Mouse (Mus musculus) olfactory bulb, adult 2 months (tissue): ENCODE data around the gene Ankrd23.

Experiments used
- CTCF ChIP-seq: fragments of 200-500 bp; IDR thresholded peaks from 2 replicates; pipeline ENCODE4 v1.5.1; 2012; ENCODE audit warnings: low read depth, mild to moderate bottlenecking, low read length, moderate library complexity; ENCODE audit not compliant: insufficient read depth
- POLR2A ChIP-seq: fragments of 200-500 bp; IDR thresholded peaks from 2 replicates; pipeline ENCODE4 v1.6.1; 2012; ENCODE audit warnings: mild to moderate bottlenecking, low read depth, low read length, moderate library complexity; ENCODE audit not compliant: insufficient read depth

GRCm38 (mm10) chr1:36554633-36555399 lies 18.1 kb upstream of the Ankrd23 start:
- TF ChIP-seq CTCF (no peak), POLR2A (no peak)
